Mouse (Mus musculus): ENCODE data around the gene Atp1a4. TPM values are rescaled to one million over a fixed set of nuclear protein-coding genes. Genes with fewer than 3 reads are reported as not detected.
A peak's percentile ranks its signal among the peaks of the same experiment; 100 is the strongest.

Gene Atp1a4
- polyA plus RNA-seq, 1 experiment from 2014 or later, result 0.09 TPM

DNA sequence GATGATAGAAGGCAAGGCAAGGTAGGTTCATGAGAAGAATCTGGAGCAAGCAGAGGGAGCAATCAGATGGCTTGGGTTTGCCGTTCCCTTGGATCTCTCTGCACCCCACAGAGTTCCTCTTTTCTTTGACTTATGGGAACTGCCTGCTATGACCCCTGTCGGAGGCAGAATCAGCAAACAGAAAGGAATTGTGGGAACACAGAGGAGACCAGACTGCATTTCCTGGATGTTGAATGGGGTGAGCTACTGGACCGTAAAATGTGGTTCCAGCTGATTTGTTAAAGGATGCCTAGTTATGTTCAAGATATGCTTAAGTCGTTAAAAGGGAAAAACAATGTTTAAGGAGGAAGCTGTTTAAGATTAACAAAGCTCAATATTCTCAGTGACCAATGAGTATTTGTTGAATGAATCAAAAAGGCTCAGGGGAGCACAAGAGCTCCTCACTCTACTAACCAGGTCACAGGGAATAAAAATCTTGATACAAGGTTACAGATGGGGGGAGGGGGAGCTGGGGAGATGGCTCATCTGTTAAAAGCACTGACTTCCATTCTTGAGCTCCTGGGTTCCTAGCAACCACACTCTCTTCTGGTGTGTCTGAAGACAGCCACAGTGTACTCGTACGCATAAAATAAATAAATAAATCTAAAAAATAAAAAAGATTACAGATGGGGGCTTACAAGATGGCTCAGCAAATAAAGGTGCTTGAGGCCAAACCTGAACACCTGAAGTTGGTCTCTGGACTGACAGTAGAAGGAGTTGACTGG lies 17.1 kb downstream of the Atp1a4 start:
- Histone ChIP-seq H3K27ac (peak overlapping the region; percentile 86), H3K4me3 (no peak overlapping the region), H3K4me1 (peaks cover 21% of the 10 kb centered on the region; the same call in 1 of the 2 replicates), H3K27me3 (ENCODE audit: insufficient read depth, poor library complexity, severe bottlenecking) (no peaks in the 10 kb centered on the region), H3K9me3 (no peaks in the 10 kb centered on the region), H3K36me3 (no peaks in the 10 kb centered on the region)
- WGBS, result 69% methylated on average over 6 of the region's 6 CpGs
- DNase-seq (ENCODE audit: low spot score), result no peak

DNA sequence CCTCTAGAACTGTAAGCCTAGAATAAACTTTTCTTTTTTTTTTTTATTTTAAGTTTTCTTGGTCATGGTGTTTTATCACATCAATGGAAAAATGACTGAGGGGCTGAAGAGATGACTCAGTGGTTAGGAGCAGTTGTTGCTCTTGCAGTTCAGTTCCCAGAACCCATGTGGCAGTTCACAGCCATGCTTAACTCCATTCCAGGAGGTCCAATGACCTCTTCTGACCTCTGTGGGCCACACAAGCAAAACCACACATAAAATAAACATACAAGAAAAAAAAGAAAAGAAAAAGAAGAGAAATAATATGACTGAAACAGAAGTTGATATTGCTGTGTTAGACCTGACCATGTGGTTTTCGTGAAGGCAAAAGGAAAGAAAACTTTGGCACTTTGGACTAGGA lies 29.0 kb downstream of the Atp1a4 start:
- H3K36me3 ChIP-seq, result no peaks in the 10 kb centered on the region
- no peaks in the 10 kb centered on the region for H3K9me3 ChIP-seq
- H3K4me1 ChIP-seq, result peaks cover 18% of the 10 kb centered on the region
- 87% methylated on average over 1 of the region's 1 CpGs for WGBS
- H3K4me3 ChIP-seq, result no peak overlapping the region
- no peaks in the 10 kb centered on the region for H3K27me3 ChIP-seq (ENCODE audit: insufficient read depth, poor library complexity, severe bottlenecking)
- no peak overlapping the region for H3K27ac ChIP-seq
- no peak for DNase-seq (ENCODE audit: low spot score)

DNA sequence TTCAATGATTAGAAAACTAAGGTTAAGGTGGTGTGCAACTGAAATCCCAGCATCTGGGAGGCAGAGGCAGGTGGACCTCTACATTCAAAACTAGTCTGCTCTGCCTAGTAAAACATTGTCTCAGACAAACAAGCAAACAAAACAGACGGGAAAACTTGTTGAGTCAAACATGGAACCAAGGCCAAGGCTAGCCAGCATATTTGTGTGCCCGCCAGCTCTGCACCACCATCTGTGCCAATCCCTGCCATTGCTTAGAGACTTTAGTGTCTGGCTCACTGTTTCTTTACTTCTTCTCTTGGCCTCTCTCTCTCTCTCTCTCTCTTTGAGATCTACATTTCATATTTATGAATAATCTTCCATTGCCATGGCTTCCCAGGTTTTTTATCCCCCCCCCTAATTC lies 30.0 kb downstream of the Atp1a4 start:
- H3K9me3 ChIP-seq, result no peaks in the 10 kb centered on the region
- no peak for DNase-seq (ENCODE audit: low spot score)
- H3K36me3 ChIP-seq, result no peaks in the 10 kb centered on the region
- H3K27ac ChIP-seq, result no peak overlapping the region
- WGBS, result 85% methylated on average over 2 of the region's 2 CpGs
- H3K4me3 ChIP-seq, result no peak overlapping the region
- H3K27me3 ChIP-seq (ENCODE audit: insufficient read depth, poor library complexity, severe bottlenecking), result no peaks in the 10 kb centered on the region
- H3K4me1 ChIP-seq, result peaks cover 23% of the 10 kb centered on the region

DNA sequence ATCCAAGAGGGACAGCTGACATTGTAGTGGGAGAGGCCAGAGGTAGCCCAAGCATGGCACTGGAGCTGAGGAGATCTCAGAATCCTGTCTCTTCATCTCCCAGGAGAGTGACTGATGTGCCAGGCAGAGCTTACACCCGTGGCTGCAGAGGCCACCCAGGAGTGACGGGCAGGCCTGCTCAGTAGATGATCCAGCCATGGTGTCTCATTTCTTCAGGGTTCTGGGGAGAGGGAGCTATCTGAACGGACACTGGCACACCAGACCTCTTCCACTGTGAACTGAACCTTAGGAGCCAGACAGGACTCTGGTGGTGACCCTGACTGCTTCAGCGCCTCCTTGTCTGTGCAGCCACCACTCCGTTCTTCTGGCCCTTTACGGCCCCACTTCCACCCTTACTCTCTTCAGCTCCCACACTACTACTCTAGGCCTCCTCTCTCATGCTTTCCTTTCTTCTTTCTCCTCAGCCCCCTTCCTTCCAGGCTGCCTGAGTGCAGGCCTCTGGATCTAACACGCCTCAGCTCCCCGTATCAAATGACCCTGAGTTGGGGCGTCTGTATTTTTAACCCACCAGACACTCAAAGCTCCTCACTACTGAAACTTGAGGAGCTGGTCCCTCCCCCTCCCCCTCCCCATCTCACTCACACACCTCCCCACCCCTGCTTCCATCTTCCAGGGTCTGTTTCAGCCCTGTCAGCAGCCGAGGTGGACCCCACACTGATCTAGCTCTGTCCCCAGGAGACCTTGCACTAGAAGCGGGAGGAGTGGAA lies 36.7 kb downstream of the Atp1a4 start:
- no peaks in the 10 kb centered on the region for H3K27me3 ChIP-seq (ENCODE audit: insufficient read depth, poor library complexity, severe bottlenecking)
- DNase-seq (ENCODE audit: low spot score), result no peak
- whole genome bisulfite sequencing, result 28% methylated on average over 11 of the region's 11 CpGs
- no peaks in the 10 kb centered on the region for H3K9me3 ChIP-seq
- H3K4me3 ChIP-seq, result peak overlapping the region; percentile 27; the same call in 1 of the 2 replicates
- no peaks in the 10 kb centered on the region for H3K36me3 ChIP-seq
- peak overlapping the region; percentile 90 for H3K27ac ChIP-seq
- peaks cover 73% of the 10 kb centered on the region for H3K4me1 ChIP-seq

DNA sequence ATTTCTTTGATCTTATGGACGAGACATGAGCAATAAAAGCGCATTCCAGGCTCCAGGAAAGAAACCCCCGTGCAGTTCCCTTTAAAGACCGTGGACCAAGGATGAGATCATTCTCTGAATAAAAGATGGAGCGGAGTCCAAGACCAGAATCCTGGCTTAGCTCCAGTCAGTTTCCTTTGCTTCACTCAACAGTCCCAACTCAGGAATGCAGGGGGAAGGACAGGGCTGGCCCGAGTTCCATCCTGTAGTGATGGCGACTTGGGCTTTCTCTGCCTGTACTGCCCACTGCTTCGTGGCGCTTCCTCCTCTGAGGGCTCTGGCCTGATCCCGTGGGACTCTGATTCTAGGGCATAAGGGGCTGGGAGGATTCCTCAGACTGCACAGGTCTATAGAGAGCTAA lies 37.8 kb downstream of the Atp1a4 start:
- H3K4me1 ChIP-seq, result peaks cover 73% of the 10 kb centered on the region
- H3K4me3 ChIP-seq, result no peak overlapping the region
- H3K36me3 ChIP-seq, result peaks cover 6% of the 10 kb centered on the region; the same call in 1 of the 2 replicates
- H3K9me3 ChIP-seq, result no peaks in the 10 kb centered on the region
- DNase-seq (ENCODE audit: low spot score), result no peak
- H3K27me3 ChIP-seq (ENCODE audit: insufficient read depth, poor library complexity, severe bottlenecking), result no peaks in the 10 kb centered on the region
- peak overlapping the region; percentile 90 for H3K27ac ChIP-seq
- WGBS, result 31% methylated on average over 10 of the region's 10 CpGs

DNA sequence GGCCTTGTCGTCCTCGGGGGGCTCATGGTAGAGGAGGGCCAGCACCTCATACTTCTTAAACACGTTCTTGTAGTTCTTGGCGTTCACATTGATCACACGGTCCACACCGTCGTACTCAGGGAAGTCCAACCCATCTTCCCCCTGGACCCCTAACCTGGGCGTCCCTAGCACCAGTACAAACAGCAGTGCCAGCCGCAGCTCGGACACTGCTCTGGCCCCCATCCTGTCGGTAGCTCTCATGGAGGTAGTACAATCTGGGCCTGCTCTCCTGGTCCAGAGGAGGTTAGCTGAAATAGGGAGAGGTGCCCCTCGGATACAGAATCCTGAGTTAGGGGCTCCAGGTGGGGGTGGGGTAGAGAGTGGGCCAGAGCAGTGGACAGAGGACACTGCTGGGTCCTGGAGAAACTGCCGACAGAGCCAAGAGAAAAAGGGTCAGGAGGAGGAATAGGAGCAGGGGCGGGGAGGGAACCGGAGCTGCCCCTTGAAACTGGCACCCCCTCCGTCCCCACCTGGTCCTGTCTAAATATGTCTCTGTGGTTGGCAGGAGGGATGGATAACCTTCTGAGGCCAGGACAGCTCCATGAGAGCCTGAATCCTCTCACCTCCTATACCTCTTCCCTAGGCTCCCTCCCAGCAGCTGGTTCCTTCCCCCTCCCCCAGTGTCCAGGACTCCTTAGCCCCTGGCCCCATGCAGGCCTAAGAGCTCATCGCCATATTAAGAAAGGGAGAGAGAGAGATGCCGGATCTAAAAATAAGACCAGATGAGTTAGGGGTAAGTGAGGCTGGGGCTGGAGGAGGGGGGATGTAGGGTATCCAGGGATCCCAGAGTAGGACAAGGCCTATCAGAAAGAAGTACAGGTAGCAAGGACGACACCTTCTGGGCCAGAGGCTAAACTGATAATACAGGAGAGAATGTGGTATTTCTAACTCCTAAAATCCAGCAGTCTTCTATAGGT lies 38.5 kb downstream of the Atp1a4 start, which contains the start of gene Casq1:
Casq1 (minus strand) TSS at position 418 of the 956 bp plus-strand sequence.
- DNase-seq (ENCODE audit: low spot score), result no peak
- peaks cover 11% of the 10 kb centered on the region; the same call in 1 of the 2 replicates for H3K36me3 ChIP-seq
- H3K27ac ChIP-seq, result peak within 1 kb of the TSS; percentile 90
- peak within 1 kb of the TSS; percentile 41 for H3K4me3 ChIP-seq
- peaks cover 73% of the 10 kb centered on the region for H3K4me1 ChIP-seq
- H3K9me3 ChIP-seq, result no peaks in the 10 kb centered on the region
- 55% methylated on average over 19 of the region's 19 CpGs for WGBS
- no peaks in the 10 kb centered on the region for H3K27me3 ChIP-seq (ENCODE audit: insufficient read depth, poor library complexity, severe bottlenecking)

DNA sequence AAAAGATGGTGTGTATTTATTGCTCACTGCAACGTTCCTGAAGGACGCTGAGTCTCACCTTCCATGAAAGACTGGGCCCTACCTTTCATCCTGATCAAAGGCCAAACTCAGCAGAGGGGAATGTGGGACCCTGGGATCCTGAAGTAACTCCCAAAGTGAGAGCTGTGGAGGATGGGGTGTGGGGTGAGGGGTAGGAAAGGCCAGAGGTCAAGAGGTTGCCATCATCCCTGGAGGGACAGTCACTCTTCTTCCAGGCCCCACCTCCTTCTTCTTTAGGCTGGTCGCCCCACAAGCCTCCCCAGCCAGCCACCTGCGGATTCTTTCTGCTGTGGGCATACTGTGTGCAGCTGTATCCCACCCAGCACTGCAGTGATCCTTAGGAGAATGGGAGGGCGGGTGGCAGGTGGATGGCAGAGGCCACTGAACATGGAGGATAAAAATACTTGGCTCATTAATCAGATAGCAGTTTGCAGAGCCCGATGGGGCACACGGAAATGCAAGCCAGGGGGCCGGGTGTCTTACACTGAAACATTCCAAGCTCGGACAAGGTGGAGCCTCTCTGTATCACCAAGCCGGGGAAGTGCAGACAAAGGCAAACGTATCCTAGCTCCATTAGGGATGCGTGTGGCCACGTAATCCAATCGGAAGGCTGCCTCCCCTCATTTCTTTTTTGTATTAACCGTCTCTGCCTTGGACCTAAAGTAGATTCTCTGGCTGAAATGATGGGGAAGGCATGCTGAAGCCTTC lies 39.9 kb downstream of the Atp1a4 start:
- no peak for DNase-seq (ENCODE audit: low spot score)
- Histone ChIP-seq H3K4me3 (peak overlapping the region; percentile 41), H3K36me3 (peaks cover 18% of the 10 kb centered on the region), H3K27me3 (ENCODE audit: insufficient read depth, poor library complexity, severe bottlenecking) (no peaks in the 10 kb centered on the region), H3K27ac (peak overlapping the region; percentile 90), H3K9me3 (no peaks in the 10 kb centered on the region), H3K4me1 (peaks cover 71% of the 10 kb centered on the region)
- 45% methylated on average over 15 of the region's 15 CpGs for WGBS

DNA sequence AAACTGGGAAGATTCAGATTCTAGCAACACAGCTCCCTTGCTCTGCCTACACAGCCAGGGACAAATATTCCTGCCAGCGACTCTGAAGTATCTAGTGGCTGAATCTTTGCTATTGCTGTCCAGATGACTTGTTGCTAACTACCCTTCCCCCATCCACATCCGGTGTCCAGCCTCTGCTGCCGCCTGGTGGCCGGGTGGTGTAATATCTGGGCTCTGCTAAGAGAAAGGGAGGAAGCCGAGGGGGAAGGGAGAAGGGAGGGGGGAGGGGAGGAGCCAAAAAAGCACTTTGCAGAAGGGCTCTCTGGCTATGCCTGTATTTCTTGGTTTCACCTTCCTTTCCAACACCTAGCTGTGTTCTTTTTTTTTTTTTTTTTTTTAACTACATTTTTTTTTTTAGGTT lies 41.1 kb downstream of the Atp1a4 start:
- Histone ChIP-seq H3K4me1 (peaks cover 66% of the 10 kb centered on the region), H3K27me3 (ENCODE audit: insufficient read depth, poor library complexity, severe bottlenecking) (no peaks in the 10 kb centered on the region), H3K36me3 (peaks cover 29% of the 10 kb centered on the region), H3K9me3 (no peaks in the 10 kb centered on the region), H3K27ac (peak overlapping the region; percentile 93), H3K4me3 (peak overlapping the region; percentile 51)
- DNase-seq (ENCODE audit: low spot score), result peak; percentile 96
- 0% methylated on average over 5 of the region's 5 CpGs for WGBS

DNA sequence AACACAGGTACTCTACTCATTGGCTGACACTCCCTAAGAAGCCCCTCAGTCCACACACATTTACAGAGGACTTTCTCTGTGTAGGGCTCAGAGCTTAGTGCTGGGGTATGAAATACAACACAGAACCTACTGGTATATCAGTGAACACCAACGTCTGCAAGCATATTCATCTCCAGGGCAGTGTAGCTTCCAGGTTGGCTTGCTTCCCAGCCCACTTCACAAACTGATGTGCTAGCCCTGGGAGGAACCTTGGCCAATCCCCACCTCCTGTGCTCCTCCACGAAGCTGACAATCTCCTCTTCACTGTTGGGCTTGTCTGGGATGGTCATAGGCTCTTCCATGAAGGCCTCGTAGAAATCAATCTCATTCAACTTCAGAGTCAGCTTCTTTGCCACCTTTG lies 43.5 kb downstream of the Atp1a4 start:
- H3K9me3 ChIP-seq, result no peaks in the 10 kb centered on the region
- no peak overlapping the region for H3K27ac ChIP-seq
- H3K4me3 ChIP-seq, result no peak overlapping the region
- peaks cover 42% of the 10 kb centered on the region for H3K4me1 ChIP-seq
- no peak for DNase-seq (ENCODE audit: low spot score)
- WGBS, result 61% methylated on average over 3 of the region's 3 CpGs
- H3K27me3 ChIP-seq (ENCODE audit: insufficient read depth, poor library complexity, severe bottlenecking), result no peaks in the 10 kb centered on the region
- H3K36me3 ChIP-seq, result peaks cover 33% of the 10 kb centered on the region

DNA sequence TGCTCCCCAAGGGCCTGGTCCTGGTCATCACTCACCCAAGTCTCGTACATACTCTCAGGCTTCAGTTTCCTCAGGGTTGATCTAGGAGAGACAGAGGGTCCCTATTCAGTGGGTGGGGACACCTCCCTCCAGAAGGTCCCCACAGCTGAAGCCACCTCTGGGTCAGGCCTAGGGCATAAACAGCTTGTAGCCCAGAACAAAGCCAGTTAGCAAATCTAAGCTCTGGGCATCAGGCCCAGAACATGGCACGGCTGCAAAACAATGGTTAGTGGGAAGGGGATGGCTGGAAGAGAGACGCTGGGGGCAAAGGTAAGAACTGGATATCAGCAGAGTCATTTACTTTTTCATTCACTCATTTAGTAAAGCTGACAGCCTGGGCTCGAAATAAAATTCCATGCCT lies 44.4 kb downstream of the Atp1a4 start:
- H3K4me1 ChIP-seq, result peaks cover 32% of the 10 kb centered on the region

DNA sequence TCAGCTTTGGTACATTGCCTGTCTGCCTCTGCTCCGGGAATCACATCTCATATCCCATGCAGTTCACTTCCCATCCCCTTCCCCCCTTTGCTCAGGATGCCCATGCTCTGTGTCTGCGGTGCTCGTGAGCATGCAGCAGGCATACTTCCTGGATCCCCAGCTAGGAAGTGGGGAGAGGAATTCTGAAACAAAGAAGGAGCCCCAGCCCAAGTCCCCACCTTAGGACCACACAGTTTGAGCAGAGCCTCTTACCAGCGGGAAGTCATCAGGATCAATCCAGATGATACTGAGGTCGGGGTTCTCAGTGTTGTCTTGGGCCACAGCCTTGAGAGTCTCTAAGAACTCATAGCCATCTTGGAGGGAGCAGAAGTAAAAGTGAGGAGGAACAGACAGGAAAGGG lies 45.4 kb downstream of the Atp1a4 start:
- Histone ChIP-seq H3K4me3 (no peak overlapping the region), H3K36me3 (peaks cover 37% of the 10 kb centered on the region), H3K4me1 (peaks cover 22% of the 10 kb centered on the region), H3K27me3 (ENCODE audit: insufficient read depth, poor library complexity, severe bottlenecking) (no peaks in the 10 kb centered on the region), H3K27ac (peak overlapping the region; percentile 62), H3K9me3 (no peaks in the 10 kb centered on the region)
- DNase-seq (ENCODE audit: low spot score), result no peak
- WGBS, result 48% methylated on average over 5 of the region's 5 CpGs

More for the DNA sequence above, 44.4 kb downstream of the Atp1a4 start:
- no peaks in the 10 kb centered on the region for H3K9me3 ChIP-seq
- DNase-seq (ENCODE audit: low spot score), result no peak
- no peak overlapping the region for H3K4me3 ChIP-seq
- WGBS, result 78% methylated on average over 4 of the region's 4 CpGs
- H3K36me3 ChIP-seq, result peaks cover 37% of the 10 kb centered on the region
- H3K27me3 ChIP-seq (ENCODE audit: insufficient read depth, poor library complexity, severe bottlenecking), result no peaks in the 10 kb centered on the region
- H3K27ac ChIP-seq, result peak overlapping the region; percentile 32; the same call in 1 of the 2 replicates

DNA sequence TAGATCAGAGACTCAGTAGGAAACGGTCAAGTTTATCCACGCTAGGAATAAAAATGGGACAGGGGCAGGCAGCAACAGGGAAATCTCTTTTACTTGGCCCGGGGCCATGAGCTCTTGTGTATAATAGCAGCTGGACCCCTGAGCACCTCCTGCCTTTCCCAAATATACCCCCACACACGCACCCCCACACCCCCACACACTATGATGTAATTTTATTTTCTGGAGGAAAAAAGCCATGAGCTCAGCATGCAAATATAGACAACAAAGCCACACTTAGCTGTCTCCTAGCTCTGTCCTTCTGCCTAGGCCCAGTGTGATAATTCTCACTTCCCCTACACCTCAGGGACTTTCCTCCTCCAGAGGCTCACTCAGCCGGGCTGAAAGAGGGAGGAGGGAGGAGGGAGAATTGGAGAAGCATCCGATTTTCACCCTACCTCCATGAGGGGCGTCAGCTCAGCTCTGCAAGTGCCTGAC lies 51.1 kb downstream of the Atp1a4 start:
- peaks cover 8% of the 10 kb centered on the region; the same call in 1 of the 2 replicates for H3K36me3 ChIP-seq
- peak overlapping the region; percentile 74 for H3K4me3 ChIP-seq
- 23% methylated on average over 7 of the region's 7 CpGs for WGBS
- peak overlapping the region; percentile 92 for H3K27ac ChIP-seq
- peaks cover 52% of the 10 kb centered on the region for H3K4me1 ChIP-seq
- H3K27me3 ChIP-seq (ENCODE audit: insufficient read depth, poor library complexity, severe bottlenecking), result no peaks in the 10 kb centered on the region
- no peak for DNase-seq (ENCODE audit: low spot score)
- H3K9me3 ChIP-seq, result no peaks in the 10 kb centered on the region

Data from heart, embryonic 10.5 days (tissue).